Mouse (Mus musculus): ENCODE measurements around the gene Clhc1. TPM values are rescaled to one million over a fixed set of nuclear protein-coding genes. Genes with fewer than 3 reads are reported as not detected.
A peak's percentile ranks its signal among the peaks of the same experiment; 100 is the strongest.

Gene Clhc1
- polyA plus RNA-seq (2015; fragmentation: Nextera tagmentation; extraction: Ambion mirVana): 0.07 TPM in 1 of 2 replicates, not detected in the other

DNA sequence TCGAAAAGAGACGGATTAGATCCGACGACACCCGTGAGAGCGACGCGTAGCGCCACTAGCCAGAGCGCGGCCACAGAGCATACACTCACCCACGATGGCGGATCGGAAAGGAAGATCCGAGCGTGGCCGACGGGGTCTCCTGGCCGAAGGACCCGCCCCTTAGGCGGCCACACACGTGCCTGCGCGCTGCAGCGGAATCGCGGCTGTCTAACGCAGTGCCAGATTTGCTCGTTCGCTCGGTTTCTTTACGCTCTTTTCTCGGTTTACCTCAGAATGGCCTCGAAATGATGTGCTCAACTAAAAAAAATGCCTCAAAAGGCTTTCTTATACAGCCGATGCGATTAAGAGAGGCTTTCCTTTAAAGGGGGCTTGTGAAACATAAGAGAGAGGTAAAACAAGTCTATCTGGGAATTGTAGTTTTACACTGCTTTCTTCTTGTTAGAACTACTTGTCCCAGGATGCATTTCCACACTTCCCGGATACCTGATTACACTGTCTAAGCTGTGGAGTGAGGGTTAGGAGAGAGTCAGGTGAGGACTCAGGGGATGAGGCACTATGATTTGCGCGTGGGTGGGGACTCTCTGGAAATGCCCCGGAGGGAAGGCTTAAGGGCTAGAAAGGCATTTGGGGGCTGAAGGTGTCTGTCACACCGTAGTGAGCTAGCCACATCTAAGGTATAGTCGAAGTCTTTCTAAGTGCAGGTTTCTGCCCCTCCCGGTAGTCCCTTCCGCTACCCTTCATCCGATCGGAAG lies at the start of gene Clhc1, which contains the start of gene Rps27a:
TSS of gene Clhc1 (plus strand) at position 199 of the 752 bp plus-strand sequence.
TSS of gene Rps27a (minus strand) at position 358 of the 752 bp plus-strand sequence.
- DNase-seq (ENCODE audit: low spot score) (peak; percentile 93), ATAC-seq (ENCODE audit: low FRiP score, low TSS enrichment) (peak; percentile 99)
- Histone ChIP-seq H3K4me2 (replicated peaks; ENCODE audit: low read depth) (peak within 1 kb of the TSS; percentile 60), H3K4me1 (replicated peaks; ENCODE audit: control insufficient read depth, insufficient read depth) (no peaks in the 10 kb centered on the region), H3K27ac (replicated peaks) (peak within 1 kb of the TSS; percentile 86), H3K9me3 (ENCODE audit: control insufficient read depth, low read length) (no peaks in the 10 kb centered on the region), H3K36me3 (ENCODE audit: control insufficient read depth, insufficient read depth, low read length) (peaks cover 5% of the 10 kb centered on the region; the same call in 1 of the 2 replicates), H3K27me3 (ENCODE audit: control insufficient read depth, insufficient read depth, low read length) (no peaks in the 10 kb centered on the region), H3K4me3 (ENCODE audit: low read depth, low read length) (peak within 1 kb of the TSS; percentile 77), H3K9ac (ENCODE audit: low read length) (peak within 1 kb of the TSS; percentile 89)
- peak; percentile 94 for TF ChIP-seq EP300 (optimal IDR thresholded peaks at IDR 0.05)
- peak; percentile 47 for TF ChIP-seq CTCF (IDR thresholded peaks at IDR 0.05; ENCODE audit: low read depth)
- WGBS: under 1% methylated on average over 46 of the region's 46 CpGs

DNA sequence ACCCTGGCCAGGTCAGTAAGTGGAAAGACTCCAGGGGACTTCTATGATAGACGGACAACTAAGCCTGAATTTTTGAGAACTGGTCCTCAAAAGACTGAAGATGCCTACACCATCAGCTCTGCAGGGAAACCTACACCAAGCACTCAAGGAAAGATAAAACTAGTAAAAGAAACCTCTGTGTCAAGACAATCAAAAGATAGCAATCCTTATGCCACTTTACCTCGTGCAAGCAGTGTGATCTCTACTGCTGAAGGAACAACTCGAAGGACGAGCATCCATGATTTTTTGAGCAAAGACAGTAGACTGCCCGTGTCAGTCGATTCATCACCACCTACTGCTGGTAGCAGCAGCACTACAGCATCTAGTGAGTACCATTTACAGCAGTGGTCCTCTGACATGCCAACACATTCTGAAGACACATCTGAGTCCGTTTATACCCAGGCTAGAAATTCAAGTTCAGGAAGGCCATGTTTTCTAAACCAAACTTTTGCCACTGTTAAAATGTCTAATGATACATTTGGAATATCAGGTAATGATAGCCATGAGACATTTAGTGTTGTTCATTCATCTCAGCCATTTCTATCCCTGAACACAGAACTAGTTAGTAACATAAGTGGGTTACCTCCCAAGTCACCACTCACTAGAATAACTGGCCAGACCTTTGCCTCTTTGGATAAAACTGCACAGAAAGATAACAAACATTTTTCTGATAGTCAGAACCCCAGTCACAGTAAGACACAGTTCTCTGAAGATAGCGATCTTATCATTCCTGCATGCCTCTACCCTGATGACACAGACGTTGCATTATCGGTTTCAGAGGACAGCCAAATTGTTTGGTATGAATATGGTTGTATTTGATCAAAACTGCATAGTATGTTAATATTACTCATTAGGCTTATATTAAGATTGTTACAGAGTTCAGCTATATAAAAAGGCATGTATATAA lies 43.5 kb upstream of the Clhc1 start:
- H3K36me3 ChIP-seq (ENCODE audit: control insufficient read depth, insufficient read depth, low read length): no peaks in the 10 kb centered on the region; the same call in 1 of the 2 replicates
- H3K9ac ChIP-seq (ENCODE audit: low read length): no peak overlapping the region
- no peak for DNase-seq (ENCODE audit: low spot score)
- TF ChIP-seq EP300 (optimal IDR thresholded peaks at IDR 0.05): no peak
- TF ChIP-seq CTCF (IDR thresholded peaks at IDR 0.05; ENCODE audit: low read depth): no peak
- ATAC-seq (ENCODE audit: low FRiP score, low TSS enrichment): no peak
- no peaks in the 10 kb centered on the region for H3K9me3 ChIP-seq (ENCODE audit: control insufficient read depth, low read length)
- no peak overlapping the region for H3K27ac ChIP-seq (replicated peaks)
- no peak overlapping the region for H3K4me2 ChIP-seq (replicated peaks; ENCODE audit: low read depth)
- WGBS: 86% methylated on average over 10 of the region's 10 CpGs
- H3K4me3 ChIP-seq (ENCODE audit: low read depth, low read length): no peak overlapping the region
- H3K27me3 ChIP-seq (ENCODE audit: control insufficient read depth, insufficient read depth, low read length): no peaks in the 10 kb centered on the region
- no peaks in the 10 kb centered on the region for H3K4me1 ChIP-seq (replicated peaks; ENCODE audit: control insufficient read depth, insufficient read depth)

DNA sequence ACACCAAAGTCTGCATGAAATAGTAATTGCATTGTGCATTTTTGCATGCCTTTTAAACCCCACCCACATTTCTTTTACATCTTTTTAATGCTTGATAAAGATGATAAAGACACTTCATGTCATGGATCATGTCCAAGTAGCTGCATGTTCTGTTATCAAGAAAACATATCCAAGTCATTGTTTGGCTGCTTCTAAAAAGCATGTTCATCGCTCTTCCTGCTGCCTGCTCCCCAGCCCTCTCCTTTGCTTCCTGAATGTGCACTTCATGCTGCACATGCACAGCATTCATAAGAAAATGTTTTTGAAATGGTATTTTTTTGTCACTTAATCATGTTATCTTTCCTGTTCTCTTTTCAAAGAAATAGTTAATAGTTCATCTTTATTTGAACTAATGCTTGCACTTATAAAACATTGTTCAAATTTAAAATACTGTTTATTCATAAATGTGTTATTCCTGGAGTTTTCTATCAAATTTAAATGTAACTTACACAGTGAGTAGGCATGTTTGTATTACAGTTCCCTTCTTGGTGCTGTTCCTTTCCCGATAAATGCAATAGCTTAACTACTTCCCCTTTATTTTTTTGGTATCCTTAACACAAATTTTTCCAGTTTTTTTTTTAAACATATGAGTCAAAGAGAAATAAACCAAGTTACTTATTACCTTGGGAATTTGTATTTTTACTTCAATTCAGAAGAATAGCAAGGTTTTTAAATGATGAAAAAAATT lies 42.7 kb upstream of the Clhc1 start:
- WGBS: 81% methylated on average over 2 of the region's 2 CpGs
- H3K9me3 ChIP-seq (ENCODE audit: control insufficient read depth, low read length): no peaks in the 10 kb centered on the region
- H3K27ac ChIP-seq (replicated peaks): no peak overlapping the region
- no peaks in the 10 kb centered on the region for H3K27me3 ChIP-seq (ENCODE audit: control insufficient read depth, insufficient read depth, low read length)
- H3K4me1 ChIP-seq (replicated peaks; ENCODE audit: control insufficient read depth, insufficient read depth): no peaks in the 10 kb centered on the region
- no peak overlapping the region for H3K4me3 ChIP-seq (ENCODE audit: low read depth, low read length)
- H3K4me2 ChIP-seq (replicated peaks; ENCODE audit: low read depth): no peak overlapping the region
- no peak overlapping the region for H3K9ac ChIP-seq (ENCODE audit: low read length)
- ATAC-seq (ENCODE audit: low FRiP score, low TSS enrichment) (no peak), DNase-seq (ENCODE audit: low spot score) (no peak)
- no peaks in the 10 kb centered on the region; the same call in 1 of the 2 replicates for H3K36me3 ChIP-seq (ENCODE audit: control insufficient read depth, insufficient read depth, low read length)
- TF ChIP-seq EP300 (optimal IDR thresholded peaks at IDR 0.05) (no peak), CTCF (IDR thresholded peaks at IDR 0.05; ENCODE audit: low read depth) (no peak)

DNA sequence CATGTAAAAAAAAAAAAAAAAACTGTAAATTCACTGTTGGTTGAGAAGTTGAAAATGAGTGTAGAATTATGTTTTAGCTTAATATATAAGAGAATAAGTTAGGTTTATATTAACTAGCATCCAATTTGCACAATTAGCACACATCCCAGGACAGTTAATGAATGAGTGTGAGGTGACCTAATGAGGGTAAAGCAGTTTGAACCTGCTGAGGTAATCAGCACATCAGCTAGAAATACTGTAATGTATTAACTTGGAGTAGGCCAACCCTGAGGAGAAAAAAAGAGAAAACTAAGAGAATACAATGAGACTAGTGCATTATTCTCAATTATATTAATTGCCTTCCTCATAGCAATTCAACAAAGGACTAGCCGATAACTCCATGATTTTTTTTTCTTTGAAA lies 38.3 kb upstream of the Clhc1 start:
- Histone ChIP-seq H3K27me3 (ENCODE audit: control insufficient read depth, insufficient read depth, low read length) (no peaks in the 10 kb centered on the region), H3K9ac (ENCODE audit: low read length) (no peak overlapping the region), H3K4me2 (replicated peaks; ENCODE audit: low read depth) (no peak overlapping the region), H3K4me1 (replicated peaks; ENCODE audit: control insufficient read depth, insufficient read depth) (no peaks in the 10 kb centered on the region), H3K9me3 (ENCODE audit: control insufficient read depth, low read length) (no peaks in the 10 kb centered on the region), H3K36me3 (ENCODE audit: control insufficient read depth, insufficient read depth, low read length) (no peaks in the 10 kb centered on the region; the same call in 1 of the 2 replicates), H3K27ac (replicated peaks) (no peak overlapping the region), H3K4me3 (ENCODE audit: low read depth, low read length) (no peak overlapping the region)
- no peak for TF ChIP-seq CTCF (IDR thresholded peaks at IDR 0.05; ENCODE audit: low read depth)
- no peak for TF ChIP-seq EP300 (optimal IDR thresholded peaks at IDR 0.05)
- 100% methylated on average over 1 of the region's 1 CpGs for WGBS
- ATAC-seq (ENCODE audit: low FRiP score, low TSS enrichment) (no peak), DNase-seq (ENCODE audit: low spot score) (no peak)

DNA sequence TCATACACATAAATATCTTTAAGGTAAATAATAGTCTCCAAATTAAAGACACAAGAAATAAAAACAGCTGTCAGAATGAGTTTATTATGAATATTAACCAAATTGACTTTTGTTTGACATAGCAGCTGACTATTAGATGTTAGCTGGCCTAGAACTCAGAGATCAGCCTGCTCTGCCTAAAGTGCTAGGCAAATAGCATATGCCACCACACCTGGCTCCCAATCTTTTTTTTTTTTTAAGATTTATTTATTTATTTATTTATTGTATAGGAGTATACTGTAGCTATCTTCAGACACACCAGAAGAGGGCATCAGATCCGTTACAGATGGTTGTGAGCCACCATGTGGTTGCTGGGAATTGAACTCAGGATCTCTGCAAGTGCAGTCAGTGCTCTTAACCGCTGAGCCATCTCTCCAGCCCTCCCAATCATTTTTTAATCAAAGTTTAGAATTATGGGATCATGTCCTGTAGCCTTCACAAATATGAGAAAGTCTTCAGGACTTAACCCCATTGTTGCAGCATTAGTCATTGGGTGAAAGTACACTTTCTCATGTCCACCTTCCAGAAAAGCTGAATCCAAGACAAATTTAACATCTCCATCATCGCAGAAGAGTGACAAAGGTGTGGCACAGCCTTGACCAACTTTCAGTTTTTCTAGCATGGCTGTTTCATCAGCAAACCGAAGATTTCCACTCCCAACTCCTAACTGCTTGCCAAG lies 34.8 kb upstream of the Clhc1 start:
- ATAC-seq (ENCODE audit: low FRiP score, low TSS enrichment): no peak
- TF ChIP-seq CTCF (IDR thresholded peaks at IDR 0.05; ENCODE audit: low read depth): no peak
- no peak for TF ChIP-seq EP300 (optimal IDR thresholded peaks at IDR 0.05)
- H3K9me3 ChIP-seq (ENCODE audit: control insufficient read depth, low read length): no peaks in the 10 kb centered on the region
- WGBS: 92% methylated on average over 4 of the region's 4 CpGs
- H3K4me2 ChIP-seq (replicated peaks; ENCODE audit: low read depth): no peak overlapping the region
- no peak for DNase-seq (ENCODE audit: low spot score)
- H3K4me3 ChIP-seq (ENCODE audit: low read depth, low read length): no peak overlapping the region
- no peaks in the 10 kb centered on the region for H3K36me3 ChIP-seq (ENCODE audit: control insufficient read depth, insufficient read depth, low read length)
- no peaks in the 10 kb centered on the region for H3K27me3 ChIP-seq (ENCODE audit: control insufficient read depth, insufficient read depth, low read length)
- no peaks in the 10 kb centered on the region for H3K4me1 ChIP-seq (replicated peaks; ENCODE audit: control insufficient read depth, insufficient read depth)
- no peak overlapping the region for H3K9ac ChIP-seq (ENCODE audit: low read length)
- no peak overlapping the region for H3K27ac ChIP-seq (replicated peaks)

Data from stomach, postnatal 0 days (tissue).